Mouse (Mus musculus) thymus, adult 2 months (tissue): ENCODE measurements around the gene Nfkb1. TPM values are rescaled to one million over a fixed set of nuclear protein-coding genes. Genes with fewer than 3 reads are reported as not detected.

Experiments
- DNase-seq: peaks from one replicate; pipeline ENCODE4 v3.0.0; 2021
- H3K27ac ChIP-seq: fragments of 200-500 bp; 2 replicates; pipeline ENCODE4 v1.5.1; 2012; ENCODE audit warnings: low read length, control low read depth; ENCODE audit not compliant: control insufficient read depth, insufficient read depth
- H3K27me3 ChIP-seq: fragments of 200-500 bp; 2 replicates; pipeline ENCODE4 v1.6.1; 2012; ENCODE audit warnings: mild to moderate bottlenecking, low read length, moderate library complexity, mixed read lengths; ENCODE audit not compliant: control insufficient read depth, insufficient read depth
- H3K36me3 ChIP-seq: fragments of 200-500 bp; 2 replicates; pipeline ENCODE4 v1.6.1; 2012; ENCODE audit warnings: mild to moderate bottlenecking, low read length, moderate library complexity; ENCODE audit not compliant: control insufficient read depth, insufficient read depth
- H3K4me1 ChIP-seq: fragments of 200-500 bp; replicated peaks from 2 replicates; pipeline ENCODE4 v1.6.1; 2012; ENCODE audit warnings: low read length; ENCODE audit not compliant: control insufficient read depth, insufficient read depth
- H3K4me3 ChIP-seq: fragments of 200-500 bp; 2 replicates; pipeline ENCODE4 v1.5.1; 2012; ENCODE audit warnings: mild to moderate bottlenecking, low read length, control low read depth, moderate library complexity; ENCODE audit not compliant: control insufficient read depth, insufficient read depth
- CTCF ChIP-seq: fragments of 200-500 bp; IDR thresholded peaks from 2 replicates; pipeline ENCODE4 v1.5.1; 2012; ENCODE audit warnings: mild to moderate bottlenecking, control low read depth, low read length, moderate library complexity, borderline replicate concordance; ENCODE audit not compliant: control insufficient read depth, poor library complexity, insufficient read depth; ENCODE audit errors: extremely low read depth
- POLR2A ChIP-seq: fragments of 200-500 bp; IDR thresholded peaks from 2 replicates; pipeline ENCODE4 v1.6.1; 2012; ENCODE audit warnings: mild to moderate bottlenecking, low read length, control low read depth, moderate library complexity; ENCODE audit not compliant: control insufficient read depth, poor library complexity, insufficient read depth; ENCODE audit errors: extremely low read depth
- WGBS: fragments of 180-500 bp; shearing (Covaris S2); methylation state at CpG from one replicate; pipeline ENCODE4 v1.1.7; 2018; 5-methylcytosine and 5-hydroxymethylcytosine counted together
- polyA plus RNA-seq: library from polyadenylated mRNA; depleted of rRNA; stranded (reverse); fragments of >200 nt; gene quantifications from 2 replicates; pipeline ENCODE4 v1.2.3, GENCODE M21; 2012

Nfkb1 gene
- polyA plus RNA-seq, 1 experiment, result 159 TPM

DNA sequence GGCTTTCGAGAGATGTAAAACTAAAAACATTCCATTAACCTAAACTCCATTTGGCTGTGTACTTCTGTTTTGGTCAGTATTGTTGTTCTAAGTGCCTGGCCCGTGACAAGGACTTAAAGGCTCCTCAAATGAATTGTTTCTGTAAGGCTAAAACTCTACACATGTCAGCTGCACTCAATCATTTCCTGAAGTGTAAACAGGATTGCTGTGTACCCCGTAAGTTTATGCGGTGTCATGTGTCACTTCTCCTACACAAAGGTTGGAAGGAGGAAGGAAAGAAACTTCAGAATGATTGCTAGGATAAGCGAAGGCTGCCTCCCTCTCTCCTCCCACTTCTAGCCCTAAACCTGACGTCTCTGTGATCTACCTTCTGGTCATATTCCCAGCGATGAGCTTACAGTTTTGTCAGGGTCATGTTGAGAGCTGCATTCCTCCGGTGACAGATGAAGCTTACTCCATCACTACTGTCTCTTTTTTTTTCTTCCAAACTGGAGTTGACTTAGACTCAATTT is 10.0 kb downstream of the Nfkb1 start:
- no peak overlapping the region for H3K4me3 ChIP-seq
- 54% methylated on average over 8 of the region's 8 CpGs for whole genome bisulfite sequencing
- H3K27me3 ChIP-seq, result no peaks in the 10 kb centered on the region
- no peak overlapping the region for H3K27ac ChIP-seq
- H3K4me1 ChIP-seq, result peaks cover 3% of the 10 kb centered on the region
- no peaks in the 10 kb centered on the region for H3K36me3 ChIP-seq
- no peak for DNase-seq
- no peak for TF ChIP-seq POLR2A
- TF ChIP-seq CTCF, result no peak

DNA sequence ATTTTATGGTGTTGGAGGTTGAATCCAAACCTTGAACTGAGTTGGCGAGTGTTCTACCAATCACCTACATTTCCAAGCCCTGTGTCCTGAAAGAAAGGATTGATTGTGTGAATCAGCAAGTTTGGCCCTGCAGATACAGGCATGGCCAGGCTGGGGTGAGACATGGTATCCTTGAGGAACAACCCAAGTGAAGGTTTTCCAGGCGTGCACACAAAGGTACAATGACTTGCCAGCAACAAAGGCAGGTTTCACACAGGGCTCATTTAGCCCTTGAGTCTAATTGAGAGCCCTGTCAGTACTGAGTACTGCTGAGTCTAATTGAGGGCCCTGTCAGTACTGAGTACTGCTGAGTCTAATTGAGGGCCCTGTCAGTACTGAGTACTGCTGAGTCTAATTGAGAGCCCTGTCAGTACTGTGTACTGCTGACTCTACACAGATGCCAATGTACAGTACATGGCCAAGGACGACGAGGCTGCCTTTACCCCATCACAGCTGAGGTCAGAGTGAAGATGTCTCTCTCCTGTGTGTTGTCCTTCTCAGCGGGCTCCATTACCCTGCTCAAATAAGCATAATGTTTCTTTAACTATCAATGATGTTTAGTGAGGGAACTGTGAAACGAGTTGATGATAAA is 11.0 kb downstream of the Nfkb1 start:
- Histone ChIP-seq H3K4me1 (peaks cover 3% of the 10 kb centered on the region), H3K36me3 (no peaks in the 10 kb centered on the region), H3K27ac (no peak overlapping the region), H3K4me3 (no peak overlapping the region), H3K27me3 (no peaks in the 10 kb centered on the region)
- WGBS, result 92% methylated on average over 6 of the region's 6 CpGs
- no peak for DNase-seq
- no peak for TF ChIP-seq CTCF
- no peak for TF ChIP-seq POLR2A

DNA sequence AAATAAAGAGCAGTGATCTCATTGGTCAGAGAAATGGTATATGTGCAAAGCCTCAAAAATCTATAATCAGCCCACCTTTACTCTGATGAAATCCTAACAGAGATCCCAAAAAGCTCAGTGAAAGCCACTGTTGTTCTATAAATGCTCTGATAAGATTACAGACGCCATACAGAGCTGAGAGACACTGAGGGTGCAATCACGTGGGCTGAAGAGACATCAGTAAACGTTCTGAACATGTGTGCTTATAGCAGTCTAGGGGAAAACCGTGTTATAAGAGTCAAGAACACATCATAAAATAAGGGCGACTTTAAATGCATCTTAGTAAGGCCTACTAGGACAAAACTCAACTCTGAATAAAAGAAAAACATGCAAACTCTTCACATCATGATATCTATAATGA is 14.3 kb downstream of the Nfkb1 start:
- no peak for DNase-seq
- TF ChIP-seq POLR2A (no peak), CTCF (no peak)
- 85% methylated on average over 5 of the region's 5 CpGs for WGBS
- Histone ChIP-seq H3K27ac (no peak overlapping the region), H3K4me3 (no peak overlapping the region), H3K27me3 (no peaks in the 10 kb centered on the region), H3K4me1 (no peaks in the 10 kb centered on the region; the same call in 1 of the 2 replicates), H3K36me3 (no peaks in the 10 kb centered on the region)

DNA sequence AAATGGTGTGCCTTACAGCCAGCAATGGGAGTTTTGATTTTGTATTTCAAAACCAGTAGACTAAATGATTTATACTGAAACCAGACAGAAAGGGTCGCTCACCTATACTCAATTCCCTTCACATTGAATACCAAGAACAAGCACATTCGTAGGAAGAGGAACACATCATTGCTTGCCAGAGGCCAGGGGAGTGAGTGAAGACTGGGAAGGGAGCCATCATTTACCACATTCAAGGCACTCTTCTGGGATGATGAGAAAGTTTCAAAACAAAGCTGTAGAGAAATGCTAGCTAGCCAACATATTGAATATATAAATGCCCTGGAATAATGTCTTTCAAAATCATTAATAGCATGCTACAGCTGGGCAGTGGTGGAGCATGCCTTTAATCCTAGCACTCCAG is 15.0 kb downstream of the Nfkb1 start:
- H3K4me3 ChIP-seq, result no peak overlapping the region
- TF ChIP-seq POLR2A (no peak), CTCF (no peak)
- WGBS, result 83% methylated on average over 2 of the region's 2 CpGs
- DNase-seq, result no peak
- no peaks in the 10 kb centered on the region for H3K36me3 ChIP-seq
- no peak overlapping the region for H3K27ac ChIP-seq
- no peaks in the 10 kb centered on the region for H3K27me3 ChIP-seq
- H3K4me1 ChIP-seq, result no peaks in the 10 kb centered on the region; the same call in 1 of the 2 replicates

DNA sequence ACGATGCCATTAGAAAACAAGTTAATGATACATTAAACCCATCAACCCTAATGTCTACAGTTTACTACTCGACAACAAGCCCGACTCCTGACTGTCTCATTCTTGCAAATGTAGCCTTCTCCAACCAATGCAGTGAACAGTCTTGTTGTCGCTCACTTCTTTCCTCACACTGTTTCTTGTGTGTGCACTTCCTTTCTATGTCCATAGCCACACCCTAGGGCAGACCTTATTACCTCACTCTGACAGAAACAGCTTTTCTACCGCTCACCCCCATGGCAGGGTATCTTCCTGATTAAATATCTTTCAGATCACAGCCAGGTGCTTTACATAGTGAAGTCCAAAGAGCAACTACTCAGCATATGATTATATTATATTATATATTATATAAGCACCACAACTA is 15.9 kb downstream of the Nfkb1 start:
- no peaks in the 10 kb centered on the region for H3K36me3 ChIP-seq
- H3K27me3 ChIP-seq, result no peaks in the 10 kb centered on the region
- 87% methylated on average over 5 of the region's 5 CpGs for WGBS
- DNase-seq, result no peak
- H3K4me3 ChIP-seq, result no peak overlapping the region
- no peak overlapping the region for H3K27ac ChIP-seq
- H3K4me1 ChIP-seq, result no peaks in the 10 kb centered on the region; the same call in 1 of the 2 replicates
- no peak for TF ChIP-seq CTCF
- no peak for TF ChIP-seq POLR2A

DNA sequence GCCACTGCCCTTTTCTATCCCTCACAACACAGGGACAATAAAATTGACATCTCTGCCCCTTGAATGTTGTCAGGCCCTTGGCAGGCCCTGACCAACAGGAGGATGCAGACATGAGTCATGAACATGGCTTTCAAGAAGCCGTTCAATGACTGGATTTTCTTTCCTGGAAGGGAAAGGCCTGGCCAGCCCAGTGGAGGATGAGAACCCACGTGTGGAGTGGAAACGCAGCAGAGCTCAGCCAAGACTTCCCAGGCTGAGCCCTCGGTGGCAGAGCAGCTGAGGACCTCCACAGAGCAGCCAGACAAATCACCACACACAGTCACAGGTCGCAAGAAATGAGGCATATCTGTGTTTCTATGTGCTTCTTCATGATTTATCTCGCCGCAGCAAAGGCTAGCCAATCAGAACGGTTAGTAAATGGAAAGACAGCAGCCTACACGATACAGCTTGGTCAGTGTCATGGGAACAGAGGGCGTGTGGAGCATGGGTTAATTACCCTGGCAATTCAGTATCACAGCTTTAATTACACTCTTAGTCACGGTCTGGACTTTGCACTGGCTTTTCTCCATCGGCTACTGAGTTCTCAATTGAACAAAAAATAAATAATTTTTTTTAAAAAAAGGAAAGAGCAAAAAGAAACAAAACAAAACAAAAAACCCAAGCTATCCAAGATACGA is 16.5 kb downstream of the Nfkb1 start:
- Histone ChIP-seq H3K36me3 (no peaks in the 10 kb centered on the region), H3K27me3 (no peaks in the 10 kb centered on the region), H3K27ac (no peak overlapping the region), H3K4me3 (no peak overlapping the region), H3K4me1 (no peaks in the 10 kb centered on the region; the same call in 1 of the 2 replicates)
- no peak for TF ChIP-seq POLR2A
- no peak for TF ChIP-seq CTCF
- no peak for DNase-seq
- WGBS, result 92% methylated on average over 13 of the region's 13 CpGs
